Mouse (Mus musculus) liver, adult 2 months (tissue): Measurements from ENCODE around the gene Actr3b. TPM values are rescaled to one million over a fixed set of nuclear protein-coding genes. Genes with fewer than 3 reads are reported as not detected.

Experiments used
- DNase-seq: peaks from one replicate; pipeline ENCODE4 v3.0.0-alpha.2; 2011; ENCODE audit warnings: low read depth, low spot score; ENCODE audit errors: extremely low read depth
- H3K27ac ChIP-seq: fragments of 200-500 bp; replicated peaks from 2 replicates; pipeline ENCODE4 v1.5.1; 2012; ENCODE audit warnings: low read depth, mild to moderate bottlenecking, control low read depth, inconsistent platforms, low read length; ENCODE audit not compliant: insufficient read depth
- H3K27me3 ChIP-seq: fragments of 200-500 bp; 2 replicates; pipeline ENCODE4 v1.6.1; 2012; ENCODE audit warnings: mild to moderate bottlenecking, moderate library complexity, low read length, inconsistent platforms; ENCODE audit not compliant: control insufficient read depth, insufficient read depth
- H3K36me3 ChIP-seq: fragments of 200-500 bp; 2 replicates; pipeline ENCODE4 v1.6.1; 2012; ENCODE audit warnings: low read length, inconsistent platforms; ENCODE audit not compliant: control insufficient read depth, insufficient read depth
- H3K4me1 ChIP-seq: fragments of 200-500 bp; 2 replicates; pipeline ENCODE4 v1.6.1; 2011; ENCODE audit warnings: low read length; ENCODE audit not compliant: control insufficient read depth, insufficient read depth
- H3K4me3 ChIP-seq: fragments of 200-500 bp; 2 replicates; pipeline ENCODE4 v1.5.1; 2011; ENCODE audit warnings: low read depth, mild to moderate bottlenecking, control low read depth, low read length, moderate library complexity; ENCODE audit not compliant: insufficient read depth
- H3K79me2 ChIP-seq: fragments of 200-500 bp; 2 replicates; pipeline ENCODE4 v1.6.1; 2012; ENCODE audit warnings: inconsistent platforms, mild to moderate bottlenecking, low read length, moderate library complexity; ENCODE audit not compliant: control insufficient read depth, insufficient read depth
- H3K9ac ChIP-seq: fragments of 200-500 bp; 2 replicates; pipeline ENCODE4 v1.6.1; 2012; ENCODE audit warnings: low read depth, mild to moderate bottlenecking, control low read depth, inconsistent platforms, low read length
- CTCF ChIP-seq: fragments of 200-500 bp; IDR thresholded peaks from 2 replicates; pipeline ENCODE4 v1.5.1; 2011; ENCODE audit warnings: low read depth, low read length, control low read depth
- POLR2A ChIP-seq: fragments of 200-500 bp; IDR thresholded peaks from 2 replicates; pipeline ENCODE4 v1.6.1; 2011; ENCODE audit warnings: low read length, control low read depth; ENCODE audit not compliant: insufficient read depth; ENCODE audit errors: extremely low read depth
- WGBS: fragments of 180-500 bp; shearing (Covaris S2); methylation state at CpG from one replicate; pipeline ENCODE4 v1.1.7; 2018; 5-methylcytosine and 5-hydroxymethylcytosine counted together
- polyA plus RNA-seq: library from polyadenylated mRNA; depleted of rRNA; stranded (reverse); fragments of >200 nt; gene quantifications from 2 replicates; pipeline ENCODE4 v1.2.3, GENCODE M21; 2012; rRNA removed
- total RNA-seq: library from RNA; depleted of rRNA; stranded (reverse); fragments of >200 nt; gene quantifications from 2 replicates; pipeline ENCODE4 v1.2.3, GENCODE M21; 2014; rRNA removed

Gene Actr3b
- total and polyA plus RNA-seq, 2 experiments = 0.07 to 0.18 TPM

DNA sequence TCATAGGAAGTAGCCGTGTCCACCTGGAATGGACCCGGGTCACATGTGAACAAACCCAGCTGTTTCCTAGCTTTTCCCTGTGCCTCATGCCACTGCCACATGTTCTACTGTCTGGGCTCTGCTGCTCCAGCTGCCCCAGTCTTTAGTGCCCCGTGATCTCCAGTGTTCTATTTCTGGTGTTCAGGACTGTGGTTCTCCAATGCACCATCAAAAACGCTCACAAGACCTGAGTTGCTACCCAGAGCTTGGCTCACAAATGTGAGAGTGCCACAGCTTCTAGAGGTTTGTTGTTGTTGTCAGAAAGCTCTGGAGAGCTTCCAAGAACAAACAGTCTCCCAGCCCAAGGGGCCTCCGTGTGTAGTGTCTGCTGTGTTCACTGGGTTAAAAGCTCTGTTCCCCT lies 117.5 kb downstream of the Actr3b start:
- Histone ChIP-seq H3K4me3 (no peak overlapping the region), H3K9ac (no peak overlapping the region), H3K36me3 (no peaks in the 10 kb centered on the region), H3K4me1 (no peaks in the 10 kb centered on the region), H3K27ac (no peak overlapping the region), H3K79me2 (no peaks in the 10 kb centered on the region), H3K27me3 (no peaks in the 10 kb centered on the region)
- TF ChIP-seq CTCF (no peak), POLR2A (no peak)
- no peak for DNase-seq
- 80% methylated on average over 5 of the region's 5 CpGs for WGBS

DNA sequence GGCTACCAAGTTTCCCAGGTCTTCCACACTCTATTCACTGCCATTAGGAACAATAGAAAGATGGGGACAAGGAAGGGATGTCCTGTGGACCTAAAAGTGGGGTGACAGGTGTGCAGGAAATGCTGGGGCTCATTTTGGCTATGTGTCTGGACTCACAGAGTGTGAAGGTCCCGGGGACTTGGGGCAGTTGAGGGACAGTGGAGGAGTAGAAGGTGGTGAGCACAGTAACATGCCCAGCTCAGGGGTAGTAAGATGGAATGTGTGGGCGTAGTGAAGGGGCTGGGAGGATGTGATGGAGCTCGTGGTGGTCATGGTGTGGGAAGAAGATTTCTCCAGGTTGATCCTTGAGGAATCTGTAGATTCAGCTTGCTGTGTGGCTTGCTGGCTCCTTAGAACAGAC lies 118.2 kb downstream of the Actr3b start:
- no peaks in the 10 kb centered on the region for H3K36me3 ChIP-seq
- no peaks in the 10 kb centered on the region for H3K27me3 ChIP-seq
- no peak overlapping the region for H3K9ac ChIP-seq
- H3K27ac ChIP-seq = no peak overlapping the region
- DNase-seq = no peak
- 76% methylated on average over 3 of the region's 3 CpGs for WGBS
- H3K79me2 ChIP-seq = no peaks in the 10 kb centered on the region
- no peaks in the 10 kb centered on the region for H3K4me1 ChIP-seq
- H3K4me3 ChIP-seq = no peak overlapping the region
- TF ChIP-seq POLR2A = no peak
- TF ChIP-seq CTCF = no peak

DNA sequence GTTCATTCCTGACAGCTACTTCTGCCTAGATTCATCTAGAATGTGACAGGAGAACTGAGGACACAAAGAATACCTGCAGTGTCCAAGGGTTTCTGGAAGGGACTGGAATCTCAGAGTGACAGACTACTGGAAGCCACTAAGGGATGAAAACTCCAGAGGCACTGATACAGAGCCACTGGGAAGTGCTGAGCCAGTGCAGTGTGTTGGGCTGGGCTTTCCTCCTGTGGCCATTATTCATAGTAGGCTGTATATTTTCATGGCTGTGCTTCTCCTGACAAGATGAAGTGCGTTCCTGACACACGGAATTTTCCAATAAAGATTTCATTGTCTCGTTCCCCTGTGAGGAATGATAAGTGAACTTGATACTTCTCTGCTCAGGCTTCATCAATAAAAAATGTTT lies 126.9 kb downstream of the Actr3b start:
- Histone ChIP-seq H3K4me1 (no peaks in the 10 kb centered on the region), H3K9ac (no peak overlapping the region), H3K4me3 (no peak overlapping the region), H3K27me3 (no peaks in the 10 kb centered on the region), H3K79me2 (no peaks in the 10 kb centered on the region), H3K27ac (no peak overlapping the region), H3K36me3 (no peaks in the 10 kb centered on the region)
- TF ChIP-seq CTCF (no peak), POLR2A (no peak)
- DNase-seq = no peak
- 84% methylated on average over 3 of the region's 3 CpGs for WGBS

DNA sequence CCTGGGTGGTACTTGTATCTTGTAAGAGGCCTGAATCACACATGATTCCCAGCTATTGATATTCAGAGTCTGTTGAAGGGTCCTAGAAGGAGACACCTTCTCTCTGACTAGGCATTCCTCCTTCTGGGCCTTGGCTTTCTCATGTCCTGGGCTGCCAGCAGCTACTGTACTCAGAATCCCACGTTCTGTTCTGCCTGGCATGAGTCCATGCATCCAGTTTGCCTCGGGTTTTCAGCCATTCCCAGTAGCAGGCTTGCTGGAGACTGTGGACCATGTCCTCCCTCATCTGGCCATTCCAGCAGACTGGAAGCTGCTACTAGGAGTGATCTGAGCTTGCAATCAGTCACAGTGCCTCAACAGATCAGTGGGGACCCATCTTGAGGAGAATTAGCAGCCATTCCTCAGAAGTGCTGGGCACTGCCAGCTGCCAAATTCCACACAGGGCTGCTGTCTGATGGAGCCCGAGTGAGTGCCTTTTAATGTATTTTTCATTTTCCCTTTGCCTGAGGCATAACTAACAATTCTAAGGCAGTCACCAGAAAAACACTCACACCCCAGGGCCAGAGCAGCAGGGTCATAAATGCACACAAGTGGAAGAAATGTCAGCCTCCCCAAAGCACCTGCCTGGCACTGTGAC lies 130.1 kb downstream of the Actr3b start:
- DNase-seq = no peak
- 57% methylated on average over 3 of the region's 3 CpGs for WGBS
- H3K4me1 ChIP-seq = no peaks in the 10 kb centered on the region
- H3K9ac ChIP-seq = no peak overlapping the region
- TF ChIP-seq POLR2A = no peak
- TF ChIP-seq CTCF = no peak
- no peaks in the 10 kb centered on the region for H3K79me2 ChIP-seq
- no peak overlapping the region for H3K4me3 ChIP-seq
- no peak overlapping the region for H3K27ac ChIP-seq
- H3K36me3 ChIP-seq = no peaks in the 10 kb centered on the region
- no peaks in the 10 kb centered on the region for H3K27me3 ChIP-seq

DNA sequence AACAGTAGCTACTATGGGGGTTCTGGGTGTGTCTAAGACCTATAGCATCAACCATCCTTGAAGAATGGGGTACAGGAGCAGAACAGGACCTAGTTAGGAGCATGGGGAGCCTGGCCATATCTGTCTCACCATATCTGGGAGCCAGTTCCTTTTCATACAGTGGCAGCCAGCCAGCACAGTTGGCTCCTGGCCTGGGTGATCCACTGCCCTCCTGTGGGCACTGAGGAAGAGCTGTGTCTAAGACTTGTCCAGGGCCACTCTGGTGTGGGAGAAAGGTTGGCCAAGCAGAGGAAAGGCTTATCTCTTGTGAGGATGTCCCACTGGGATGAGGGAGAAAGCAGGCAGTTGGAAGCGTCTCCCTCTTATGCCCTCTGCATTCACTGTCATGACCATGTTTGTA lies 131.5 kb downstream of the Actr3b start:
- WGBS = 80% methylated on average over 1 of the region's 1 CpGs
- no peaks in the 10 kb centered on the region for H3K36me3 ChIP-seq
- H3K79me2 ChIP-seq = no peaks in the 10 kb centered on the region
- DNase-seq = no peak
- no peak overlapping the region for H3K4me3 ChIP-seq
- no peaks in the 10 kb centered on the region for H3K27me3 ChIP-seq
- no peak overlapping the region for H3K27ac ChIP-seq
- no peaks in the 10 kb centered on the region for H3K4me1 ChIP-seq
- TF ChIP-seq CTCF (no peak), POLR2A (no peak)
- no peak overlapping the region for H3K9ac ChIP-seq

Other genes with a start within 250 kb of the Actr3b start
- not detected in 2 replicates for gene Cct8l1, start 243.9 kb upstream of the Actr3b start, total RNA-seq
- gene Cct8l1, start 243.9 kb upstream of the Actr3b start, polyA plus RNA-seq = not detected in 2 replicates
- 1.6 and 1.8 TPM in 2 replicates for gene Xrcc2, start 54.2 kb upstream of the Actr3b start, total RNA-seq
- 1.1 and 1.4 TPM in 2 replicates for gene Xrcc2, start 54.2 kb upstream of the Actr3b start, polyA plus RNA-seq
- not detected in 2 replicates for gene Gm21663, start 182.4 kb downstream of the Actr3b start, total RNA-seq
- not detected in 2 replicates for gene Gm21663, start 182.4 kb downstream of the Actr3b start, polyA plus RNA-seq
- not detected in 2 replicates for gene Gm21671, start 194.4 kb downstream of the Actr3b start, total RNA-seq
- gene Gm21671, start 194.4 kb downstream of the Actr3b start, polyA plus RNA-seq = not detected in 2 replicates
- not detected in 2 replicates for gene Gm21680, start 212.7 kb downstream of the Actr3b start, total RNA-seq
- gene Gm21680, start 212.7 kb downstream of the Actr3b start, polyA plus RNA-seq = not detected in 2 replicates
- gene Gm21698, start 228.7 kb downstream of the Actr3b start, total RNA-seq = not detected in 2 replicates
- gene Gm21698, start 228.7 kb downstream of the Actr3b start, polyA plus RNA-seq = not detected in 2 replicates
- not detected in 2 replicates for gene Gm1979, start 244.8 kb downstream of the Actr3b start, total RNA-seq
- not detected in 2 replicates for gene Gm1979, start 244.8 kb downstream of the Actr3b start, polyA plus RNA-seq